15 mouse cellular contexts compared by ENCODE assay signal in the genomic region with DNA sequence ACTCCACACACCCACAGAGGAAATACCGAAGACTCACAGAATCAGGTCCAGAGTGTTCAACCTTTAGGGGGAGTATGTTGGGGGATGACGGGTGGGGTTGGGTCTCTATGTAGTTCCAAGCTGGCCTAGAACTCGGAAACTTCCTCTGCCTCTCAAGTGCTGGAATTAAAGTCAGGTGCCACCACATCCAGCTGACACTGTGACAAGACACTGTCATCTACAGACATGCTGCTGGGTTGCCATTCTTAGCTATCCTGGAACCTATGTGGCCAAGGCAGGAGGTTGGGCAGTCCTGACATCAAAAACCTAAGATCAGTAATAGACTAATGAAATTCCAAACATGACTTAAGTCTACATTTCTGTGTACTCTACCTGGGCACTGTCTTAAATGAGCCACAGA. TPM values are rescaled to one million over a fixed set of nuclear protein-coding genes. Genes with fewer than 3 reads are reported as not detected.
DNase-seq lines count a peak whose midpoint lies in the region; ATAC-seq and TF ChIP-seq lines count a peak whose summit lies in the region.
"Had no signal": no experiment of that assay in that cellular context is flagged by ENCODE, and none has a peak within 500 bp of the region (broad histone marks: within the 10 kb centered on the region; RNA-seq: fewer than 3 reads in every experiment).

No protein-coding gene starts in this region.

- 79% methylated on average over 3 of the region's 3 CpGs for WGBS in embryonic facial prominence, embryonic 13.5 days
- 86% methylated on average over 3 of the region's 3 CpGs for WGBS in embryonic facial prominence, embryonic 10.5 days
- 92% methylated on average over 3 of the region's 3 CpGs for WGBS in hindbrain, embryonic 10.5 days
- 91% methylated on average over 3 of the region's 3 CpGs for WGBS in hindbrain, embryonic 12.5 days
- WGBS in midbrain, embryonic 11.5 days = 90% methylated on average over 3 of the region's 3 CpGs
- WGBS in midbrain, embryonic 13.5 days = 87% methylated on average over 3 of the region's 3 CpGs
- 90% methylated on average over 3 of the region's 3 CpGs for WGBS in midbrain, postnatal 0 days

- DNase-seq in embryonic facial prominence, embryonic 10.5 days (ENCODE audit: low spot score) = no peak
- no peak for DNase-seq in hindbrain, embryonic 10.5 days (ENCODE audit: low spot score)
- peak; percentile 73 for DNase-seq in midbrain, embryonic 11.5 days (ENCODE audit: low spot score, missing footprints)
- DNase-seq in midbrain, postnatal 0 days (ENCODE audit: low spot score) = no peak
- DNase-seq in c-Kit-positive CD71-positive TER-119-positive erythroid progenitor cells, embryonic 14.5 days (ENCODE audit: low spot score) = no peak
- DNase-seq: cerebellum, adult 11 months; embryo, embryonic 11 days; kidney, postnatal 10 days; left cerebral cortex, postnatal 4 days; thymus, postnatal 25 days had no signal

- H3K9me3 ChIP-seq in embryonic facial prominence, embryonic 13.5 days = no peaks in the 10 kb centered on the region
- no peaks in the 10 kb centered on the region for H3K9me3 ChIP-seq in embryonic facial prominence, embryonic 10.5 days
- no peaks in the 10 kb centered on the region for H3K9me3 ChIP-seq in hindbrain, embryonic 10.5 days
- H3K9me3 ChIP-seq in hindbrain, embryonic 12.5 days (replicated peaks) = no peaks in the 10 kb centered on the region
- H3K9me3 ChIP-seq in midbrain, embryonic 11.5 days (ENCODE audit: control insufficient read depth, low read length) = no peaks in the 10 kb centered on the region
- no peaks in the 10 kb centered on the region for H3K9me3 ChIP-seq in midbrain, embryonic 13.5 days
- H3K9me3 ChIP-seq in midbrain, postnatal 0 days (ENCODE audit: low read length) = no peaks in the 10 kb centered on the region
- H3K9me3 ChIP-seq: G1E; stomach, embryonic 15.5 days had no signal

- ATAC-seq in embryonic facial prominence, embryonic 13.5 days (ENCODE audit: insufficient number of reproducible peaks, insufficient read depth, low FRiP score, low TSS enrichment, low read depth) = no peak
- ATAC-seq in hindbrain, embryonic 12.5 days (ENCODE audit: low FRiP score) = no peak
- no peak for ATAC-seq in midbrain, embryonic 11.5 days (ENCODE audit: low FRiP score)
- no peak for ATAC-seq in midbrain, embryonic 13.5 days
- ATAC-seq in midbrain, postnatal 0 days (ENCODE audit: low FRiP score) = no peak

- no peaks in the 10 kb centered on the region for H3K27me3 ChIP-seq in embryonic facial prominence, embryonic 13.5 days
- peaks cover 10% of the 10 kb centered on the region for H3K27me3 ChIP-seq in embryonic facial prominence, embryonic 10.5 days (replicated peaks; ENCODE audit: low read depth, poor library complexity, severe bottlenecking)
- H3K27me3 ChIP-seq in hindbrain, embryonic 10.5 days (ENCODE audit: insufficient read depth, poor library complexity, severe bottlenecking) = no peaks in the 10 kb centered on the region
- no peaks in the 10 kb centered on the region for H3K27me3 ChIP-seq in hindbrain, embryonic 12.5 days
- no peaks in the 10 kb centered on the region for H3K27me3 ChIP-seq in midbrain, embryonic 11.5 days (ENCODE audit: control insufficient read depth, insufficient read depth, low read length)
- no peaks in the 10 kb centered on the region for H3K27me3 ChIP-seq in midbrain, embryonic 13.5 days
- H3K27me3 ChIP-seq in midbrain, postnatal 0 days (ENCODE audit: insufficient read depth, low read length) = no peaks in the 10 kb centered on the region
- H3K27me3 ChIP-seq: stomach, embryonic 15.5 days had no signal

- no peak for TF ChIP-seq CTCF in midbrain, postnatal 0 days (IDR thresholded peaks at IDR 0.05)

- H3K36me3 ChIP-seq in embryonic facial prominence, embryonic 13.5 days = no peaks in the 10 kb centered on the region
- peaks cover 7% of the 10 kb centered on the region; the same call in 1 of the 2 replicates for H3K36me3 ChIP-seq in embryonic facial prominence, embryonic 10.5 days (replicated peaks)
- H3K36me3 ChIP-seq in hindbrain, embryonic 10.5 days = no peaks in the 10 kb centered on the region
- no peaks in the 10 kb centered on the region for H3K36me3 ChIP-seq in hindbrain, embryonic 12.5 days
- no peaks in the 10 kb centered on the region for H3K36me3 ChIP-seq in midbrain, embryonic 11.5 days (ENCODE audit: control insufficient read depth, insufficient read depth, low read length)
- H3K36me3 ChIP-seq in midbrain, embryonic 13.5 days = 0 out of 2 replicates have a peak, but pooled peaks cover 4% of the 10 kb centered on the region
- H3K36me3 ChIP-seq in midbrain, postnatal 0 days (ENCODE audit: insufficient read depth, low read length) = no peaks in the 10 kb centered on the region
- H3K36me3 ChIP-seq: stomach, embryonic 15.5 days had no signal

- H3K9ac ChIP-seq in embryonic facial prominence, embryonic 13.5 days = no peak overlapping the region
- no peak overlapping the region for H3K9ac ChIP-seq in hindbrain, embryonic 12.5 days
- H3K9ac ChIP-seq in midbrain, embryonic 11.5 days (ENCODE audit: low read length) = no peak overlapping the region
- no peak overlapping the region for H3K9ac ChIP-seq in midbrain, embryonic 13.5 days (replicated peaks)
- no peak overlapping the region for H3K9ac ChIP-seq in midbrain, postnatal 0 days (replicated peaks; ENCODE audit: low read length, poor library complexity, severe bottlenecking)
- H3K9ac ChIP-seq: stomach, embryonic 15.5 days had no signal

- H3K4me3 ChIP-seq in embryonic facial prominence, embryonic 13.5 days = no peak overlapping the region
- no peak overlapping the region; the same call in 1 of the 2 replicates for H3K4me3 ChIP-seq in embryonic facial prominence, embryonic 10.5 days
- H3K4me3 ChIP-seq in hindbrain, embryonic 10.5 days = peak overlapping the region; percentile 97; the same call in 1 of the 2 replicates
- no peak overlapping the region for H3K4me3 ChIP-seq in hindbrain, embryonic 12.5 days
- H3K4me3 ChIP-seq in midbrain, embryonic 11.5 days (ENCODE audit: low read depth, low read length) = no peak overlapping the region
- no peak overlapping the region for H3K4me3 ChIP-seq in midbrain, embryonic 13.5 days (replicated peaks)
- H3K4me3 ChIP-seq in midbrain, postnatal 0 days (ENCODE audit: low read depth, low read length) = no peak overlapping the region
- H3K4me3 ChIP-seq: stomach, embryonic 15.5 days had no signal

- no peak overlapping the region for H3K27ac ChIP-seq in embryonic facial prominence, embryonic 13.5 days
- no peak overlapping the region for H3K27ac ChIP-seq in embryonic facial prominence, embryonic 10.5 days (replicated peaks)
- H3K27ac ChIP-seq in hindbrain, embryonic 10.5 days = no peak overlapping the region
- no peak overlapping the region for H3K27ac ChIP-seq in hindbrain, embryonic 12.5 days
- no peak overlapping the region for H3K27ac ChIP-seq in midbrain, embryonic 11.5 days (ENCODE audit: low read depth, low read length)
- no peak overlapping the region for H3K27ac ChIP-seq in midbrain, embryonic 13.5 days
- H3K27ac ChIP-seq in midbrain, postnatal 0 days (ENCODE audit: low read depth, low read length) = no peak overlapping the region
- H3K27ac ChIP-seq: stomach, embryonic 15.5 days had no signal

- peaks cover 36% of the 10 kb centered on the region for H3K4me1 ChIP-seq in embryonic facial prominence, embryonic 13.5 days
- peaks cover 26% of the 10 kb centered on the region for H3K4me1 ChIP-seq in embryonic facial prominence, embryonic 10.5 days
- H3K4me1 ChIP-seq in hindbrain, embryonic 10.5 days (replicated peaks) = peaks cover 11% of the 10 kb centered on the region
- peaks cover 21% of the 10 kb centered on the region for H3K4me1 ChIP-seq in hindbrain, embryonic 12.5 days
- H3K4me1 ChIP-seq in midbrain, embryonic 11.5 days (ENCODE audit: control insufficient read depth, insufficient read depth, low read length) = peaks cover 3% of the 10 kb centered on the region; the same call in 1 of the 2 replicates
- H3K4me1 ChIP-seq in midbrain, embryonic 13.5 days (replicated peaks) = peaks cover 28% of the 10 kb centered on the region
- H3K4me1 ChIP-seq in midbrain, postnatal 0 days (ENCODE audit: insufficient read depth, low read length) = peaks cover 8% of the 10 kb centered on the region; the same call in 1 of the 2 replicates

- H3K4me2 ChIP-seq in embryonic facial prominence, embryonic 13.5 days = peak overlapping the region; percentile 46
- H3K4me2 ChIP-seq in hindbrain, embryonic 12.5 days (replicated peaks) = no peak overlapping the region
- H3K4me2 ChIP-seq in midbrain, embryonic 11.5 days = no peak overlapping the region
- H3K4me2 ChIP-seq in midbrain, embryonic 13.5 days (replicated peaks) = no peak overlapping the region
- H3K4me2 ChIP-seq in midbrain, postnatal 0 days (ENCODE audit: low read depth, low read length, poor library complexity, severe bottlenecking) = peak overlapping the region; percentile 35; the same call in 1 of the 2 replicates

RNA-seq across cellular contexts. Expression of a gene that starts 2.4 kb away (rescaled TPM):
- 103 and 108 TPM in 2 replicates for polyA plus RNA-seq in embryonic facial prominence, embryonic 13.5 days (2015; fragmentation: Nextera tagmentation; extraction: Ambion mirVana)
- polyA plus RNA-seq in embryonic facial prominence, embryonic 10.5 days (2016; fragmentation: Nextera tagmentation; extraction: Ambion mirVana) = 115 TPM in 2 replicates
- polyA plus RNA-seq in hindbrain, embryonic 10.5 days (2016; fragmentation: Nextera tagmentation; extraction: Ambion mirVana) = 102 and 116 TPM in 2 replicates
- polyA plus RNA-seq in hindbrain, embryonic 12.5 days (2016; fragmentation: Nextera tagmentation; extraction: Ambion mirVana) = 132 and 149 TPM in 2 replicates
- 149 and 161 TPM in 2 replicates for polyA plus RNA-seq in midbrain, embryonic 11.5 days (2014; fragmentation: Nextera tagmentation; extraction: Ambion mirVana)
- polyA plus RNA-seq in midbrain, embryonic 13.5 days (2015; fragmentation: Nextera tagmentation; extraction: Ambion mirVana) = 122 and 138 TPM in 2 replicates
- total RNA-seq in midbrain, postnatal 0 days (2014; rRNA removed) = 68.1 and 77.1 TPM in 2 replicates
- polyA plus RNA-seq in midbrain, postnatal 0 days (2015; fragmentation: Nextera tagmentation; extraction: Ambion mirVana) = 73.9 and 77.8 TPM in 2 replicates

Comparison
In these comparisons a context has a peak if more than half of its experiments do, and no peak if none do; other contexts are left out.
1. H3K4me2 ChIP-seq: peak in embryonic facial prominence, embryonic 13.5 days (single experiment) and midbrain, postnatal 0 days (single experiment); none in hindbrain, embryonic 12.5 days (single experiment), midbrain, embryonic 11.5 days (single experiment) and midbrain, embryonic 13.5 days (single experiment).